Mouse (Mus musculus): ENCODE measurements around the gene Egfl8.

Gene Egfl8

GRCm38 (mm10) chr17:34648141-34648890 lies 32.5 kb upstream of the Egfl8 start:
- no peak for DNase-seq (ENCODE audit: low read depth)

GRCm38 (mm10) chr17:34646906-34647787 lies 31.4 kb upstream of the Egfl8 start, which contains the start of gene Atf6b:
Gene Atf6b (plus strand): TSS chr17:34647146.
- DNase-seq (ENCODE audit: low read depth), result peak; percentile 92

- DNase-seq (ENCODE audit: low read depth), result no peak
Measured at GRCm38 (mm10) chr17:34645831-34646511, 30.2 kb upstream of the Egfl8 start.

GRCm38 (mm10) chr17:34645256-34645829 lies 29.6 kb upstream of the Egfl8 start:
- no peak for DNase-seq (ENCODE audit: low read depth)

- peak; percentile 99 for DNase-seq (ENCODE audit: low read depth)
Measured at GRCm38 (mm10) chr17:34644608-34645007, 28.8 kb upstream of the Egfl8 start, which contains the start of gene Fkbpl. Gene Fkbpl (plus strand): TSS chr17:34644764.

DNA sequence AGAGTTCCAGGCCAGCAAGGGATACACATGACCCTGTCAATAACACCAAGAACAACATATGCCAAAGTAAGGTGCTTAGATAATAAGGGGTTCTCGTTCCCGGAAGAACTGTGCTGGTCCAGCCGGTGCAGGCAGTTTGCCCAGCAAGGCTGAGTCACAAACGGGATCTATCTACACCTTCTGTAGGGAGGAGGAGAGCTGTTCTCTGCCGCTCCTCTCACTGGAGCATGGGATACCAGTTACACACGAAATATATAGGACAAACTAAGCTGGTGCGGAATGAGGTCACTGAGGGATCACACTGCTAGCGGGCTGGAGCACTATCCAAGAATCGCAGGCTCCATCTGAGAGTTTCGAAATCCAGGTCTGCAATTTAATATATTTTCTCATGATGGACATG lies 28.2 kb upstream of the Egfl8 start:
- no peak for DNase-seq (ENCODE audit: low read depth)

- DNase-seq (ENCODE audit: low read depth), result no peak
Measured at GRCm38 (mm10) chr17:34643379-34643778, 27.6 kb upstream of the Egfl8 start.

DNA sequence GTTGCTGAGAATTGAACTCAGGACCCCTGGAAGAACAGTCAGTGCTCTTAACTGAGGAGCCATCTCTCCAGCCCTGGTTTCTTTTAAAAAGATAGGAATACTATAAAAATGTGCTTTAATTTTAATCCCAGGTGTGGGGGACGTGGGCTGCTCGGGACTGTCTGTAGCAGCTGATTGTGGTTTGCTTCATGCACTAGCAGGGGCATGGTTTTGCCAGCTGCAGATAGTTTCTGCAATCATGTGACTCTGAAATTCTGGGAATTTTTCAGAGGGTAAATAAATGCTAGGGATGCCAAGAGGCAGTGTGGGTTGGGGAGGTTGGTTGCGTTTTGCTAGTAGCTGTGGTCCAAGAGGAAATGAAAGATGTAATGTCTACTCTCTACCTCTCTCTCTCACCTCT lies 26.2 kb upstream of the Egfl8 start:
- DNase-seq (ENCODE audit: low read depth), result no peak

DNA sequence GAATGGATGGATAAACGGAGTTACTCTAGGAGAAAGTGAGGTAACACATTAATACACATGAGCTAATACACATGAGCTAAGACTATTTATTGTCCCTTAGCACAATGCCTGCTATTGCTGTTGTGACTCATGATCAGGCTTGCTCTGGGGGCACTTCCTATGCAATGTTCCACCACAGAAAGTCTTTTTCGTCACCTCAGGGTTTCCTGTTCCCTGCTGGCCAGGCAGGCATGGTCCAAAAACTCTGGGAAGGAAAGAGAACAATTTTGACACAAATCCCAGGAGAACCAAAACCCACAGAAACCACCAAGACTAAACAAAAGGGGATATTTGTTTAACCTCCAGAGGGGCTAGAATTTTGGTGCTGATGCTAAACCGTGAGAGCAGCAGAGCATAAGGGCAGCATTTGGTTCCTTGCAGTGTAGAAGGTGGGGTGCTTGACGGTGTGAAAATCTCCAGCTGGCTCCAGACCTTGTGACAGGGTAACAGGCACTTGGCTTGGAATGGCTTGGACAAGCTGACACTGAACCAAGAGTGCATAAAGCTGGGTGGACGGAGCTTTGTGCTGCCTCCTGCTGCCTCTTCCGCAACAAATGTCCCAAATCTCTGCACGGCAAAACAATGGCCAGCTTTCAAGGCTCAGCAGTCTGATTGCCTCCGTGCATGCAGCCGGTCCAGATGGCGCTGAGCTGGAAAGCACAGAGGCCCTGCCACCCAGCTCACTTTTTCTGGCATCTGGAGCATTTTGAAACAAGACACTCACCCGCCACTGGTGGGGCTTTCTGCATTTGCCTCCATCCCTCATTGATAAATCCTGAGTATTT lies 25.2 kb upstream of the Egfl8 start:
- no peak for DNase-seq (ENCODE audit: low read depth)

- DNase-seq (ENCODE audit: low read depth), result no peak
Measured at GRCm38 (mm10) chr17:34639461-34640255, 23.9 kb upstream of the Egfl8 start.

DNA sequence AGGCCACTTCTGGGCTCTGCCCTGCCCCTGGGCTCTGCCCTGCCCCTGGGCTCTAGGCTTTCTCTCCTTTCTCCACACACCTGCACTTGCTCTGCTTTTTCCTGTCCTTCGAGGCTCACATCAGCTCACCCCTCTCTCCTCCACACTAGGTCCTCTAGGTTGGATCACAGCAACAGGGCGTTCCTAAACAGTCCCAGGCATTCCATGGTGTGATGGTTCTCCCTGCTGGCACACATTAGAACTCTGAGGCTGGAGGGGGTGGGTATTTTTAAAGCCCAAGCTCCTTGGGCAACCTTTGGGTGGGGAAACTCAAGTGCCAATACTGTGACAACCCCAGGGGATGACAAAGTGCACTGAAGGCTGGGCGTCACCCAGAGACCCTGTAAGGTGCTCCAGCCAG lies 21.7 kb upstream of the Egfl8 start:
- no peak for DNase-seq (ENCODE audit: low read depth)

DNA sequence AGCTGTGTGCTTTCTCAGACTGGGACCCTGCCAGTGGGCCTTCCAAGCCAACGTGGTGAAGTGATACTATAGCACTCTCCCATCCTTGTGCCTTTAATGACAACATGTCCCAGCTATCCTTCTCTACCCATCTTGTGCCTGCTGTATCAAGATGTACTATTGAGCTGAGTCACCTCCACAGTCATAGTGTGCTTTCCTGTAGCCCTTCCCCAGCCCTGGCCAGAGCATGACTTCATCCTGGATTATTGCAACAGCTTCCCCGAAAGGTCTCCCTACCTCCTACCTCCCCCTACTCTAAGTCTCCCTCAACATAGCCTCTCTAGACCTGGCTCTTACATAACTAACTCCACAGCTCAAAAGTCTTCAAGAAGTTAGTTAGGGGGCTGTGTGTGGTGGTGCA lies 19.9 kb upstream of the Egfl8 start:
- DNase-seq (ENCODE audit: low read depth), result no peak

DNA sequence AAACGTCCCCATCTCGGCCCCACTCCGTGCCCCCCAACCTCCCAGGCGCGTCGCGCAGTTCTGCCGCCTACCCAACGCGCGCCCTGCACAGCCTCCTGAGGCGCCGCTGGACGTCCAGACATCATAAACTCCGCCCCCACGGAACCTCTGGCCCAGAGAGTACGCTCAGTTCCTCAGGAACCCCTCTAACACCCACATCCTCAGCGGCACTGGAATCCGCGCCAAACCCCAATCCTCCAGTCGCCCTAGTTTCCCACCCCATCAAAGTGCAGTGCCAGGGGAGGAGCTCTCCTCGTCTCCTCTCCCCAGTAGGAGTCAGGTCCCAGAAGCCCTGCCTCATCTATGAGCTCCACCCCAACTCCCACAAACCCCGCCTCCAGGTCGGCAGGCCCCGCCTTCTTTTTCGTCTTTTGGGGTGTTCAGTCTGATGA lies 16.5 kb upstream of the Egfl8 start:
- DNase-seq (ENCODE audit: low read depth), result no peak

DNA sequence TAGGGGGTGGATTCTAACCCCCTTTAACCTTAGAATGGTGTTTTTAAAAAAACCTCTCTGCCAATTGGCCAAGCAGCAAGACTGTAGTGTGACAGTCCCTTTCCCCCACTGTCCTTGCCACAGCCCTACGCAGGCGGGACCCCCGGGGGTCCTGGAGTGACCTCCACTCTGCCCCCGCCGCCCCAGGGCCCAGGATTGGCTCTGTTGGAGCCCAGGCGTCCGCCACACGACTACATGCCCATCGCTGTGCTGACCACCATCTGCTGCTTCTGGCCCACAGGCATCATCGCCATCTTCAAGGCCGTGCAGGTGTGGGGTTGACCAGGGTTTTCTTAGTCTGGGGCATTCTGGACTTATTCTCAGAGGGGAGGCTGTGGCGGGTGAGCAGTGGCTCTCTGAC lies 15.9 kb upstream of the Egfl8 start:
- no peak for DNase-seq (ENCODE audit: low read depth)

GRCm38 (mm10) chr17:34630761-34631301 lies 15.1 kb upstream of the Egfl8 start:
- no peak for DNase-seq (ENCODE audit: low read depth)

DNA sequence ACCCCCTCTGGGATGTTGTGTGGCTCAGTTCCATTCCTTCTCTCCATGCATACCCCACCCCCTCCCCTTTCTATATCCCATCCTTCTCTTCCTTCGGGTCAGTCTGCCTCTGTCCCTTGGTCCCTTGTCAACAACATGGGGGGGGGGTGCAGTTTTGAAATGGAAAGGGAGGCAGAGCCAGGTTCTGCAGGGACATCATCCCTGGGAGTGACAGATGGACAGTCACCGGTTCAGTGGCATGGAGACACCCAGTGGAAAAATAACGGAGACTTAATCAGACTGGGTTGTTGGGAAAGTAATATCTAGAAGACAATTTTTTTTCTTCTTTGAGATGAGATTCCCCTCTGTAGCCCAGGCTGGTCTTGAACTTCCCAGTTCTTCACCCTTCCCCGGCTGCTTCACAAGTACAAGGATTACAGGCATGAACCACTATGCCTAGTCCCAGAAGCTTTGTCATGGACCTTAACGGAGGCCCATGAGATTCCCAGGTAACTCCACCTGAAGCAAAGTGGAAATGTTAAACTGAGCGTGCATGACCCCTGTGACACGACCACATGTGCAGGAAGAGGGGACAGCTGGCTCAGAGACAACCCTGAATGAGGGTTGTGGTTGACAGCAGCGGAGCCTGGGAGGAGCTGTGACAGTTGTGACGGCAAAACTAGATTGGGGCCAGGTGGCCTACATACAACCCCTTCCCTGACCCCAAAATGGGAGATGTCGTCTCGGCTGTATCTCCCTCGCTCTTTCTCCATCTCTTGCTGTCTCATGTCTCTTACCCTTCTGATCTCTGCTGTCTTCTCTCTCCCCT lies 14.2 kb upstream of the Egfl8 start:
- DNase-seq (ENCODE audit: low read depth), result no peak

- no peak for DNase-seq (ENCODE audit: low read depth)
Measured at GRCm38 (mm10) chr17:34629221-34629751, 13.5 kb upstream of the Egfl8 start, which contains the start of gene Prrt1. Gene Prrt1 (plus strand): TSS chr17:34629533.

GRCm38 (mm10) chr17:34628644-34628967 lies 12.8 kb upstream of the Egfl8 start:
- DNase-seq (ENCODE audit: low read depth), result no peak

Measured in c-Kit-positive CD71-negative TER-119-negative erythroid progenitor cells, embryonic 14.5 days (primary cell).